Comparison of ENCODE assay signal across 22 mouse cellular contexts in genomic region chr1:58188514-58189175, GRCm38 (mm10). TPM values are rescaled to one million over a fixed set of nuclear protein-coding genes. Genes with fewer than 3 reads are reported as not detected.
DNase-seq lines count a peak whose midpoint lies in the region; ATAC-seq and TF ChIP-seq lines count a peak whose summit lies in the region.
"Had no signal": no experiment of that assay in that cellular context is flagged by ENCODE, and none has a peak within 500 bp of the region (broad histone marks: within the 10 kb centered on the region; RNA-seq: fewer than 3 reads in every experiment).

No protein-coding gene starts in this region.

- no peak overlapping the region for H3K4me2 ChIP-seq in midbrain, embryonic 12.5 days (replicated peaks)
- H3K4me2 ChIP-seq in midbrain, postnatal 0 days (ENCODE audit: low read depth, low read length, poor library complexity, severe bottlenecking), result no peak overlapping the region
- no peak overlapping the region for H3K4me2 ChIP-seq in midbrain, embryonic 14.5 days (ENCODE audit: low read length)
- H3K4me2 ChIP-seq: embryonic facial prominence, embryonic 12.5 days; forebrain, embryonic 15.5 days; heart, embryonic 13.5 days; hindbrain, embryonic 14.5 days had no signal

- H3K9ac ChIP-seq in midbrain, embryonic 12.5 days (replicated peaks), result no peak overlapping the region
- H3K9ac ChIP-seq in midbrain, postnatal 0 days (replicated peaks; ENCODE audit: low read length, poor library complexity, severe bottlenecking), result no peak overlapping the region
- H3K9ac ChIP-seq in midbrain, embryonic 14.5 days (replicated peaks; ENCODE audit: low read length), result no peak overlapping the region
- H3K9ac ChIP-seq: embryonic facial prominence, embryonic 12.5 days; forebrain, embryonic 15.5 days; heart, embryonic 13.5 days; hindbrain, embryonic 14.5 days had no signal

- 24% methylated on average over 5 of the region's 5 CpGs for WGBS in midbrain, embryonic 12.5 days
- WGBS in midbrain, postnatal 0 days, result 25% methylated on average over 5 of the region's 5 CpGs
- whole genome bisulfite sequencing in midbrain, embryonic 14.5 days, result 15% methylated on average over 5 of the region's 5 CpGs

- ATAC-seq in midbrain, embryonic 12.5 days (ENCODE audit: low FRiP score, low read depth), result peak; percentile 89
- ATAC-seq in midbrain, postnatal 0 days (ENCODE audit: low FRiP score), result no peak
- peak; percentile 37; the same call in 1 of the 2 replicates for ATAC-seq in midbrain, embryonic 14.5 days (ENCODE audit: low FRiP score, low TSS enrichment)
- ATAC-seq: CD4-positive, CD25-positive, alpha-beta regulatory T cell, adult 4 months; forebrain, embryonic 15.5 days; Patski had no signal

- H3K4me3 ChIP-seq in midbrain, embryonic 12.5 days, result no peak overlapping the region
- H3K4me3 ChIP-seq in midbrain, postnatal 0 days (ENCODE audit: low read depth, low read length), result no peak overlapping the region
- H3K4me3 ChIP-seq in midbrain, embryonic 14.5 days (replicated peaks; ENCODE audit: low read depth, low read length), result no peak overlapping the region
- H3K4me3 ChIP-seq: embryonic facial prominence, embryonic 12.5 days; forebrain, embryonic 15.5 days; heart, embryonic 13.5 days had no signal

- no peaks in the 10 kb centered on the region for H3K27me3 ChIP-seq in midbrain, embryonic 12.5 days
- no peaks in the 10 kb centered on the region for H3K27me3 ChIP-seq in midbrain, postnatal 0 days (ENCODE audit: insufficient read depth, low read length)
- H3K27me3 ChIP-seq in midbrain, embryonic 14.5 days (ENCODE audit: control insufficient read depth, insufficient read depth, low read length), result no peaks in the 10 kb centered on the region
- H3K27me3 ChIP-seq: embryonic facial prominence, embryonic 12.5 days; forebrain, embryonic 15.5 days; heart, embryonic 13.5 days had no signal

- TF ChIP-seq CTCF in midbrain, postnatal 0 days (IDR thresholded peaks at IDR 0.05), result no peak

- intact Hi-C loops in left cerebral cortex, postnatal 14 days (cut with DNase I), result no loop called here

- no peaks in the 10 kb centered on the region for H3K36me3 ChIP-seq in midbrain, embryonic 12.5 days
- H3K36me3 ChIP-seq in midbrain, postnatal 0 days (ENCODE audit: insufficient read depth, low read length), result no peaks in the 10 kb centered on the region
- H3K36me3 ChIP-seq in midbrain, embryonic 14.5 days (ENCODE audit: control insufficient read depth, insufficient read depth, low read length), result no peaks in the 10 kb centered on the region
- H3K36me3 ChIP-seq: embryonic facial prominence, embryonic 12.5 days; forebrain, embryonic 15.5 days; heart, embryonic 13.5 days had no signal

- no peaks in the 10 kb centered on the region for H3K9me3 ChIP-seq in midbrain, embryonic 12.5 days
- H3K9me3 ChIP-seq in midbrain, postnatal 0 days (ENCODE audit: low read length), result no peaks in the 10 kb centered on the region
- no peaks in the 10 kb centered on the region for H3K9me3 ChIP-seq in midbrain, embryonic 14.5 days (ENCODE audit: control insufficient read depth, low read length)
- H3K9me3 ChIP-seq: embryonic facial prominence, embryonic 12.5 days; forebrain, embryonic 15.5 days; heart, embryonic 13.5 days had no signal

- peak overlapping the region; percentile 30; the same call in 1 of the 2 replicates for H3K27ac ChIP-seq in midbrain, embryonic 12.5 days (replicated peaks)
- H3K27ac ChIP-seq in midbrain, postnatal 0 days (ENCODE audit: low read depth, low read length), result no peak overlapping the region
- no peak overlapping the region for H3K27ac ChIP-seq in midbrain, embryonic 14.5 days (replicated peaks; ENCODE audit: low read depth, low read length)
- H3K27ac ChIP-seq: embryonic facial prominence, embryonic 12.5 days; forebrain, embryonic 15.5 days; heart, embryonic 13.5 days; hindbrain, embryonic 14.5 days had no signal

- DNase-seq in heart, adult 11 months, result peak; percentile 54
- DNase-seq in heart, adult 8-10 months (ENCODE audit: low spot score), result no peak
- DNase-seq in midbrain, postnatal 0 days (ENCODE audit: low spot score), result no peak
- DNase-seq in midbrain, embryonic 14.5 days, result peak; percentile 23
- DNase-seq in left cerebral cortex, postnatal 14 days (ENCODE audit: low spot score in 2 of 2), result no peak
- DNase-seq in right cerebral cortex, adult 18-20 months, result no peak
- DNase-seq: adrenal gland, postnatal 10 days; B cell, adult 2 months; cerebellum, adult 11-12 months; cerebellum, adult 9-10 months; cerebellum, postnatal 25 days; gastrocnemius, postnatal 10 days; heart, postnatal 36 days had no signal

- peaks cover 9% of the 10 kb centered on the region for H3K4me1 ChIP-seq in midbrain, embryonic 12.5 days
- H3K4me1 ChIP-seq in midbrain, postnatal 0 days (ENCODE audit: insufficient read depth, low read length), result no peaks in the 10 kb centered on the region
- peaks cover 6% of the 10 kb centered on the region; the same call in 1 of the 2 replicates for H3K4me1 ChIP-seq in midbrain, embryonic 14.5 days (ENCODE audit: control insufficient read depth, insufficient read depth, low read length)
- H3K4me1 ChIP-seq: embryonic facial prominence, embryonic 12.5 days; forebrain, embryonic 15.5 days; heart, embryonic 13.5 days had no signal

RNA-seq across cellular contexts. Expression of gene Aox4, which starts 21.6 kb away (rescaled TPM):
- not detected for total RNA-seq in heart, adult 8-10 months (2022)
- polyA plus RNA-seq in midbrain, embryonic 12.5 days (2016; fragmentation: Nextera tagmentation; extraction: Ambion mirVana), result not detected in 2 replicates
- 0.05 and 0.71 TPM in 2 replicates for total RNA-seq in midbrain, postnatal 0 days (2014; rRNA removed)
- polyA plus RNA-seq in midbrain, postnatal 0 days (2015; fragmentation: Nextera tagmentation; extraction: Ambion mirVana), result 0.21 and 0.45 TPM in 2 replicates
- 0.08 and 0.27 TPM in 2 replicates for polyA plus RNA-seq in midbrain, embryonic 14.5 days (2014; fragmentation: Nextera tagmentation; extraction: Ambion mirVana)
- 10 to 100 TPM in 1 of 2 experiments, 1 to 10 TPM in 1; 8.0 to 11.5 TPM for total RNA-seq in left cerebral cortex, postnatal 14 days (2021)
- total RNA-seq: heart, postnatal 36 days had no signal
- polyA plus RNA-seq: gonadal fat pad, adult 2 months; heart, postnatal 0 days; Patski had no signal

Comparison
In these comparisons a context has a peak if more than half of its experiments do, and no peak if none do; other contexts are left out.
1. DNase-seq: peak in heart, adult 11 months (single experiment) and midbrain, embryonic 14.5 days (single experiment); none in heart, adult 8-10 months (single experiment), midbrain, postnatal 0 days (single experiment), left cerebral cortex, postnatal 14 days (0 of 2) and right cerebral cortex, adult 18-20 months (single experiment).